Mouse (Mus musculus) urinary bladder, adult 18-20 months (tissue): ENCODE measurements around the gene Slc22a12.
A peak's percentile ranks its signal among the peaks of the same experiment; 100 is the strongest.

Source experiments
- DNase-seq, 2 experiments: peaks; one replicate each; pipeline ENCODE4 v3.0.0; 2022; ENCODE audit warnings: low spot score in 2 of 2, mixed read lengths in 2 of 2

The Slc22a12 gene

DNA sequence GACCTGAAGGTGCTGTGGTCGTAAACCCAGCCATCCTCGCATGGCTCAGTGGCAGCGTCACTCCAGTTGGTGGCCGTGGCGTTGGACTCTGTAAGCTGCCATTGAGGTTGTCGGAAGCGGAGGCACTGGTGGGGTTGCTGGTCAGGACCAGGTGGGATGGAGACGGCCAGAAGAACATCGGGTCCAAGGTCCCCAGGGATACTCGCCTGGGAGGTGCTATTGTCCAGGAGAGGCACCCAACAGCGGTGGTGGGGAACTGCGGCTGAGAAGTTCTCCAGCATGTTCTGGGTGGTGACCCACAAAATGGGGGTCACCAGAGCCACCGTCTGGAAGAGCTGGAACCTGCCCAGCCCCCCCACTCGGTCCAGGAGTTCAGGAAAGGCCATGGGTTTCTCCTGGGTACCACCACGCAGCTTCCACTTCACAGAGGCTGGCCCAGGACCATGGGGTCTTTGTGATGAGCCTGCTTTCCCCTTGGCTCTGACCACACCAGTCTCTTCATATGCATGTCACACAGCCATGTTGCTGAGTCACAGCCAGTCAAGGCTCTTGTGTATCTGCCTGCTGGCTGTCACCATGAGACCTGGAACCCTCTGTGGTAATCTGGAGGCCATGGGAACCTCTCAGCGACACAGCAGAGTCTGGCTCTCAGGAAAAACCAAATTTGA lies at the start of gene Slc22a12:
Slc22a12 (minus strand) TSS at position 666 of the 668 bp plus-strand sequence.
- DNase-seq: no peak

DNA sequence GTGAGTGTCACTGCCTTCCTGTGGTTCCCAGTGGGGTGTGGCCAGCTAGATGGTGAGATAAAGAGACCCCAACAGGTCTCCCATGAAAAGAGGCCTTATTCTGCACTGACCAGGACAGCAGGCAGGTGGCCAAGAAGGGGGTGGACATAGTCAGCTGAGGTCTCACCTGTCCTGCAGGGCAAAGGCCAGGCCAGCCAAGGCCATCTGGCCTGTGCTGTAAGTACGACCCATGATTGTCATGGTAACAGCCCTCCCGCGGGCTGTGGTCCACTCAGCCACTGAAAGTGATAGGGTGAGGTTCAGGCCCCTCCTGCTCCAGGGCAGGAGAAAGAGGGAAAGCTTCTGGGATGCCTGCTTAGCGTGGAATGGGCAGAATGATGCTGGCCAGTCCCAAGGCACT lies 29.2 kb upstream of the Slc22a12 start:
- DNase-seq: no peak

DNA sequence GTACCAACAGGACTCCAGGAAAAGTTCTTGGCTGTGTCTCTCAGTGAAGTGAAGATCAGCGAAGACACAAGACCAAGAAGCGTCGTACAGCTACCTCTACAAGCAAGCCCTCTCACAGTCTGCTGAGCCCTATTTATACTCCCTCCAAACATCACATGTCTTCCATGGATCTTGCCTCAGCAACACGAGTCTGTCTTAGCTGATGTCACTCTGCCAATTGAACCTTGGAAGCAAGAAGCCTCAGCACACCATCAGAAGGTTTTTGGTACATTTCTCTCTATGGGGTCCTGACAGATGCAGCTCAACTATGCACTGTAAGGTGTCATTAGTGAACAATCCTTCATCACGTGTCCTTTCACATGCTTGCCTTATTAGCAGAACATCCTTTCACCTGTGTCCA lies 28.6 kb upstream of the Slc22a12 start:
- DNase-seq: no peak

DNA sequence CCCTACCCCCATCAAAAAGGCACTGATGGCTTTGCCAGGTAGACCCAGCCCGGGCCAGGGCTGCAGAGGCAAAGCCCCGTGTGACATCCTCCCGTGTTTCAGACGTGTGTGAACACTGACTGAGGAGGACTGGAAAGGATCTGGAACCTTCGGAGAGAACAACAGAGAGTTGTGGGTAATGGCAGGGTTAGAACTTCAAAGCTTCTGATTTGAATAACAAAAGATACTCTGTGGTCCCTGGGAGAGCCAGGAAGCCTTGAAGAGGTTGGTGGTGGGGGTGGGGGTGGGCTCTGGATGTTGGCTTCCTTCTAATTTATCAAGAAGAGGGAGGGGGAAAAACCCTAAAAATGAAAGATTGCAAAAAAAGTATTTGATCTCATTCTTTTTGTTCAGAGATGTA lies 26.7 kb upstream of the Slc22a12 start:
- no peak for DNase-seq

DNA sequence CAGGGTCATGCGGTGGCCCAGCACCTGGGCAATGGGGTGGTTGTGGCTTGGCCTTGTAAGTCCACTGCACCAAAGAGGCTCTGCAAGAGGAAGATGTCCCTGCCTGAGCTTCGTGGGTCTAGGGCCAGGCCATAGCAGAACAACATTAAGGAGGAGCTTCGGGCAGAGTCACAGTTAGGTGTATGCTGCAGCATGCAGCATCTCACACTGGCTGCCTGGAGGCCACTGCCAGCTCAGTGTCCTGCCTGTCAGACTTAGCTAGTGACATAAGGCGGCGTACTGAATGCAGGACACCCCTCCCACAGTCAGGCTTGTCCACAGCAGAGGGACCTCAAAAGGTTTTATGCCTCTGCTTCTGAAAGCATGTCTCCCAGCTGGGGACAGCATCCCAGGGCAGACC lies 26.2 kb upstream of the Slc22a12 start:
- DNase-seq: no peak

DNA sequence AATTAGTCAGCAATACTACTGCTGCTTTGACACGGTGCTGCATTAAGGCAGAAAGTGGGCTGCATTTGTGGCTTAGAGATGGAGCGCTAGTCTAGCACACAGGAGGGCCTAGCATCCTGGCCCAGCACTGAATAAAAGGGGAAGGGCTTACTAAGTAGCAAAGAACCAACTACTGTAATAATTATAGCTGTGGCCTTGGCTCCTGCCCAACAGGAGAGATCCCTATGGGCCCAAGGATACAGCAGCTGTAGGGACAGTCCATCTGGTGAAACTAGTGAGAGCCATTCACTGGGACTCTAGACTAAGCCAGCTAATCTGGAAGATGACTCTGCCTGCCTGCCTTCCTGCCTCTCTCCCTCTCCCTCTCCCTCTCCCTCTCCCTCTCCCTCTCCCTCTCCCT lies 23.6 kb upstream of the Slc22a12 start:
- DNase-seq: no peak

DNA sequence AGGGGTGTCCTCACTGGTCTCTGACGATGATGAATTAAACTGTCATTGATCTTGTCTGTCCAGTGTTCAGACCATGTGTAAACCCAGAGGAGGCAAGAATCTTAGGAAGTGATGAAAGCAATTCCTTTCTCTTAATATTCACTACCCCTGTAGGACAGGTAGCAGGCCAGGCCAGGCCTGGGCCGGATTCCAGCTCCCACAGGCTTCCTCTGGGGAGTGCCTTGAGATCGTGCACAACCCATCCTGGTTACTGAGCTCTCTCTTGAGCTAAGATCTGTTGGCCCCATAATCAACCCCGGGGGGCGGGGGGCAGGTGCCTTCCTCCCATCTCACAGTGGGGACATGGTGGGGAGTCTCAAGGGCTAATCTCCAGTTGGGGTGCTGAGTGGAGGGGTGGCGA lies 22.3 kb upstream of the Slc22a12 start:
- DNase-seq: no peak

DNA sequence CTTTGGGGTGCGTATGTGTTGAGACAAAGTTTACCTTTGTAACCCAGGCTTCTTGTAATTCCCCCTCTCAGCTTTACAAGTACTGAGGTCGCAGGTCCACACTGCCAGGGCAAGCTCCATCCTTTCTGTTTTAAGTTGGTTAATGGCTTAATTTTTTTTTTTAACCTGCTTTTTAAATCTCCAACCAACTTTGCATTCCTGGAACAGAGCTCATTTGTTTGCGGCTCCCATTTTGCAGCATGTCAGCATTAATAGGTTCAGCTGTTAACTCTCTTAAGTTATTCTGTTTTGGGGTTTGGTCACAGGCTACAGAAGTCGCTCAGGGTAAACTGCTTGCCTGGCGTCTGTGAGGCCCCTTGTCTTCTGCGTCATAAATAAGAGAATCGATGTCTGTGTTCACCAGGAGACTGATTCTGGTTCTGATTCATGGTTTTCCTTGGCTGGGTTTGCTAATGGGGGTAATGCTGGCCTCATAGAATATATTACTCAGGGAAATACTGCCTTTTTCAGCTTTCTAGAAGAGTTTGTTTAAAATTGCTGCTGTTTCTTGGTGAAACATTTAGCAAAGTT lies 17.5 kb upstream of the Slc22a12 start:
- no peak for DNase-seq

DNA sequence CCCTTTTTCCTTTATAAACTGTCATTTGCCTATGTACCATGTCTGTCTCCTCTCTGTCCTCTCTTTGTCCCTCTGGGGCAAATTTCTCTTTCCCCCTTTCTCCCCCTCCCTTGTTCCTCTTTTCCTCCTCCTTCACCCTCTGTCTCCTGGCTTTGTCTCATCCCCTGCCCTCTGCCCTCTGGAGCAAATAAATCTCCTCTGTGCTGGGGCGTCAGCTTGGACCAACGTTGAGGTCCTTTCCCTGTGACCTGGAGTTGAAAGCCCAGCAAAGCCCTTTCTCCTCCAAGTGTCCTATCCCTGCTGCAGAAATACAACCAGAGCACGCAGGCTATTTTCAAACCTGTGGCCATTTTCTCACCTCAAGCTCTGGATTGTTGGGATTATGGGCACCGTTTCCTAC lies 16.7 kb upstream of the Slc22a12 start:
- no peak for DNase-seq

DNA sequence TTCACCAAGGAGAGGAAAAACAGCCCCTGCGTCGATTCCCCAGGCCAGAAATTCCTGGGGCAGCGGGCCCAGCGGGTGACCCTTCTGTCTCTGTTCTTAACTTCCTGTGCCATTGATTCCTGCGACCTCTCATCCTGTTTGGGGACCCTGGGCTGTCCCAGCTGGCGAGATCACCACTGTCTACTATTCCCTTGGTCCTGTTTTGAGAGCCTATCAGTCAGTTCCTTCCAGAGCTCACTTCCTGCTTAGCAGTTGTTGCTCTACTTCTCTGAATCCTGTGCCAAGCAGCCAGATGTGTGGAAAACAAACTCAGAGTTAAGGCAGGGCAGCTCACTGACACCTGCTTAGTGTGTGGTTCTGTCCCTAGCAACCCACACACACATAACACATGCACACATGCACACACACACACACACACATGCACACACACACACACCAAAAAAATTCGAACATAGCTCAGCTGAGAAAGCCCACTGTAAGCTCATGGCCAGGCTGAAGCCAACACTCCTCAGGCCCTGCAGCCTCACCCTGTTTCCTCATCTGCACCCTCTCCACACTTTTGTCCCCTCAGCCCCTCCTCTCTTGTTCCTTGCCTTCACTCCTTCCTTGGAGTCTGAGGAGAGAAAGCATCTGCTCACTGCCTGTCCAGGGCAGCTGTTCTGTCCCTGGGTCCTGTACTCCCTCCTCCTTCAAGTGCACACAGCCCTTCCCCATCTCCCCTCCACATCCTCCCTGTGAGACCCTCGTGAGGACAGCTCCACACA lies 11.2 kb upstream of the Slc22a12 start:
- no peak for DNase-seq

DNA sequence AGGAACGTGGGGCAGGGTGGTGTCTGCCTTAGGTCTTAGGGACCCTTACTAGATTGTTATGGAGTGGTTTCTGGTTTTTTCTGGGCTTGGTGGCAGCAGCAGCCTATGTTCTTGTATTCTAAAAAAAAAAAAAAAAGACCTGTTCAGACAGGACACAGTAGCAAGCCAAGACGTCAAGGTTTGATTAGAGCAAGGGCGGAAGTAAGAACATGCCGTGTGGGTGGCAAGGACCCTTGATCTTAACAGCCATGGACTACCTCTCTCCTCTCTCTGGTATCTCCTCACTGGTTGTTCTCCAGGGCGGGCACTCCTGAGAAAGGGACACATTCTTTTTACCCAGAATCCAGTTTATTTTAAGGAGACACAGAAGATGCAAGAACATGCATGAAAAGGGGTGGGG lies 10.3 kb upstream of the Slc22a12 start:
- DNase-seq: no peak

DNA sequence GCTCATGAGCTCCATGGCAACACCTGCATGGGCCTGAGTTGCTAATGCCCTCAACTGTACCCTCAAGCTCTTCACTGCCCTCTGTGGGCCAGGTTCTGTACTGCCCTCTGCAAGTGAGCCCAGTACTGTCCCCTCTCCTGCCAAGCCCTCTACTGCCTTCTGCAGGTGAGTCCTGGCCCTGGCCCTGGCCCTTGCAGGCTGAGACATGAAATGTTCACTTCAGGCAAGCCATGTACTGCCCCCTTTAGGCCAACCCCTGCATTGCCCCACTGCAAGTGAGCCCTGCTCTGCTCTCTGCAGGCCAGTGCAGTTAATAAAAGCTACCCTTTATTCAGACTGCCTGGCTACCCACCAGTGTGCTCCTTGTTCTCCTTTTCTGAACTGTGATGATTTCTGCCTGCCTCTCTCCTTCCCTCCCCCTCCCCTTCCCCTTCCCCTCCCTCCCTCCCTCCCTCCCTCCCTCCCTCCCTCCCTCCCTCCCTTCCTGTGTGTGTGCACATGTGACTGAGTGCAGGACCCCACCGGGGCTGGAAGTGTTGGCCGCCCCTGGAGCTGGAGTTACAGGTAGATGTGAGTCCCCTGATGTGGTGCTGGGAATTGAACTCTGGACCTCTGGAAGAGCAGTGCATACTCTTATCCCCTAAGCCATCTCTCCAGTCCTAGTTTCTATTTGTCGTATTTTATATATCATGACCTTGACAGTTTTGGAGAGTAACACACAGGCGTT lies 9.6 kb upstream of the Slc22a12 start:
- peak; percentile 44 to 57 for DNase-seq

DNA sequence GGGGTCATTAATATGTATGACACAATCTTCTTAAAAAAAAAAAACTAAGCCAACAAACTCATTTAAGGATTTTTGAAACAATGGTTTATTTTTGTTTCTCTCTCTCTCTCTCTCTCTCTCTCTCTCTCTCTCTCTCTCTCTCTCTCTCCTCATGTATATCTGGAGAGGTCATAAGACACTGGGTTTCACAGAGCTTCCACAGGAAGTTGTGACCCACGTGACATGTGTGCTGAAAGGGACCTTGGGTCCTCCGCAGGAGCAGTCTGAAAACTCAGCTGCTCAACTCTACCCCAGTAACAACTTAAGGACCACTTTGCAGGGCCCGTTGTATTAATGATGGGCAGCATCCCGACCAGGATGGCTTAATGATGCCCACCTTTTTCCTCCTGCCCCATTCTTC lies 8.4 kb upstream of the Slc22a12 start:
- no peak for DNase-seq

DNA sequence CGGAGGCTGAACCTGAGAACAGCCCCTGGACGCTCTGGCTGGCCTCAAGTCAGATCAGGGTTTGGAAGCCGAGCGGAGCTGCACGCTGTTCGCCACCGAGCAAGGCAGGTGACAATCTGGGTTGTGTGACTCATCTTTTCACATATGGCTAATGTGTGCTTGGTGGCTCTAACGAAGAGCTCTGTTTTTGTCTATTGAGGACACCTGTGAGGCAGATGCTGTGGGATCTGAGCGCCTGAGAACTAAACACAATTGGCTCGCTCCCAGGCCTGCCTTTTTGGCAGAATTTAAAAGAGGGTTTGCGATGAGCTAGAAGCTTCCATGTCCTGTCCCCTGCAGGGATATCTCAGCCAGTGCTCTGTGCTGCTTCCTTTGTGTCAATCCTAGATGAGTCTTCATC lies 6.7 kb upstream of the Slc22a12 start:
- DNase-seq: no peak

DNA sequence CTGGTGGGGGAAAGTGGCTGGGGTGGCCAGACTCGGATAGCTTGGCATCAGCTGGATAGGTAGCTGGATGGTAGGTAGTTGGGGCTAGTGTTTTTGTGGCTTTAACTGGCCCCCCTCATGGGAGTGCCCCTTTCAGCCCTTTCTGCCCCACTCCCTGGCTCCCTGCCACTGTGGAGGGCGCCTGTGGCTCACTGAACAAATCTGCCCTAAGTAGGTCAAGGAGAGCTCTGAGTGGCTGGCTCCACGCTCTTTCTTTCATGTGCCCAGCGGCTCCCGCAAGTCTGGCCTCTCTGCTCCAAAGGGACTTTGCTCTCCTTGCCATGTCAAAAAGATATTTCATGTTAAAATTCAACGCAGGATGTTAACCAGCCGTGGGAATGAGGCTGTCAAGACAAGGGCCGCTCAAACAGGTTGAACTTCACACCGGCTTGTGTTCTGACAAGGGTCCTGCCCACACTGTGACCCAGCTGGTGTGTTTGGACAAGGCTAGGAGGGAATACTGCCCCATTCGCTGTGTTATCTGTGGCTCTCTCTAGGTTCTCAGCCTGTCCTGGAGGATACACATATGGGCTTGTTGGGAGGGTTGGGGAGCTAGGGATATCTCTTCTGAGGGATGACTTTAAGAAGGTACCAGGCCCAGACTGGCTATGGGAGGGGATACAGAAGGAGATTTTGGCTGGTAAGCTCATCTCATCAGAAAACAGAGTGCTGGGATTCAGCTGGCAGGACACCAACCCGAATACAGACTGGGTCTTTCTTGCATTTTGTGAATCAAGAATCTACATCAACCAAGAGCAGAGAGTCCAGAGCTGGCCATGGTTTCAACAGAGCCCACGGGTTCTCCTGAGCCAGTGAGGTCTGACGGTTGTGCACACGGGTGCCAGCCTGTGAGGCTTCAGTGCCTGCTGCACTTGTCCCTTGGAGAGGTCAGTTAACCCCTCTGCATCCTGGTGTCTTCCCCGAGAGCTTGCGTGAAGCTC lies 5.9 kb upstream of the Slc22a12 start:
- no peak for DNase-seq

DNA sequence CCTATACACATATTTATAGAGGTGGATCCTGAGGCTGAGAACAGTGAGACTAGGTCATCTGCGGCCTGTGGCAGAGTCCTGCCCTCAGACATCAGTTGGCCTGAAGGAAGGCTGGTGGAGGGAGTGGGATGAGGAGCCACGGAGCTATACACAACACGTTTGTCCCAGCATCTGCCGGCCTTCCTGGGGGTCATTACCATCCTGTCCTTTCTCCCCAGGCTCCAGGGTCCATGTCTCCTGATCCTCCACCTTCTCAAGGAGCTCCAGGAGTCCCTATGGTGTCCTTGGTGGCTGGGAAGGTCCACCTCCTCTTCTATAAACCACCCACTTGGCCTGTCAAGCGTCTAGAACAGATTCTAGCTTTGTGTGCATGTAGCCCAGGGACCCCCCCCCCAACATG lies 5.0 kb upstream of the Slc22a12 start:
- DNase-seq: no peak

DNA sequence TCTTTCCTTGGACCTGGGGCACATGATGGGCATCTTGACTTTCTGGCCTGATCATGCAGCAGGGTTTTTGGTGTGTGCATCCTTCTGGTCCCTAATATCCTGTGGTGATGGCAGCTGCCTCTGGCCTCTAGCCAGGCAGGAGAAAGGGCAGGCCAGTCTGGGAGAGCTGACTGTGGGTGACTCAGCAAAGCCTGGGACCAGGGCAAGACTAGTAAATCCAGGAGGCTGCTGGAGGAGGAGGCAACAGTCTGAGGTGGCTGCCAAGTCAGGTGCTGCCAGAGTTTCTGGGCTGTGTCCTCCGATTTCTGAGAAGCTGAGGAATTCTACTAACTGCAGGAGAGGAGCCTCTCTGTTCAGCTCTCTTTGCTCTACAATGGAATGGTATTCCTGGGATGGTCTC lies 3.3 kb upstream of the Slc22a12 start:
- no peak for DNase-seq

DNA sequence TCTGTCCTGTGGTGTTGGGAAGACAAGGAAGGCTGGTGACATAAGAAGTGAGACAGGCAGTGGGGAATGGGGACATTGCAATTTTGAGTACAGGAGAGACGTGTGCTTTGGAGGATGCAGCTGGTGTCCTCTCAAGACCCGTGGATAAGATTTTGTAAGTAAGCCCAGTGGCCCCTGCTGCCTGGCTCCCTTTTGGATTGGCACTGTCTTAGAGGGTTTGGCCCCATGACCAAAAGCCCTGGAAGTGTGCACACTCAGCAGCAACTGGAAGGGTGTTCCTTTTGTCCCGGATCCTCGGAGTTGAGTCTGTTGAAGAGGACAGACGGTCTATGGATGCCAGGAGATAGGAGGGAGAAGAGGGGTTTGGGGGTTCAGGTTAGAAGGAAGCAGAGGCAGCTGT lies 2.6 kb upstream of the Slc22a12 start:
- DNase-seq: no peak

DNA sequence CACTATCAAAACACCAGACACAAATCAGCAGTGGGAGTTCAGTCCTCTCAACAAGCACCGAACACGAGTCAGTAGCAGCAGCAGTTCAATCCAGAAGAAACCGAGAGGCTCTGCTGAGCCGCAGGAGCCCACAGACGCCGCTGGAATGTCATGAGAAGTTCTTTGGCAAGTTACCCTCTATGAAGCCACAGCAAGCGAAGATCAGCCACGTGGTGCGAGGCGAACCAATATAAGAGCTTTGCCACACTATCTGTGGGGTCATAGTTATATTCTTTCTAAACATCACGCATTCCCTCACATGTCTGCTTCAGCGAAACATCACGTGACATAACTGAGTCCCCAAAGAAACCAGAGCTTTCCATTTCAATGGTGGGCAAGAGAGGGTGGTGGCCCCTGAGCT lies 1.9 kb upstream of the Slc22a12 start:
- DNase-seq: no peak

DNA sequence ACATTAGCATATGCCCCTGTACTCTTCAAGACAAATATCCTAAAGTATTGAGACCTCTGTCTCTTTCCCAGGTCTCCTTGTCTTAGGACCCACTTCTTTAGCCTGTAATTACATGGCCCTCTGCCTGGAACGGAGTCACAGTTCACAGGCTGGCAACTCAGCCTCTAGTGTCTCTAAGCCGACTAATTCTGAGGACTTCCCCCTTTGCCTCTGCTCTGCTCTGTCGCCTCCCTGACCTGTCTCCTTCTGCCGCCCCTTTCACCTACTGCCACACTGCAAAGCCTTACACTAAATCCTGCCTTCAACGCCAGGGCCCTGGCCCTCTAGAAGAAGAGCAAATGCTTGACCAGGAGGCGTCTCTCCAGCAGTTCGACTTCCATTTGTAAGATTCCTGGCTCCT lies 686 bp upstream of the Slc22a12 start:
- no peak for DNase-seq

DNA sequence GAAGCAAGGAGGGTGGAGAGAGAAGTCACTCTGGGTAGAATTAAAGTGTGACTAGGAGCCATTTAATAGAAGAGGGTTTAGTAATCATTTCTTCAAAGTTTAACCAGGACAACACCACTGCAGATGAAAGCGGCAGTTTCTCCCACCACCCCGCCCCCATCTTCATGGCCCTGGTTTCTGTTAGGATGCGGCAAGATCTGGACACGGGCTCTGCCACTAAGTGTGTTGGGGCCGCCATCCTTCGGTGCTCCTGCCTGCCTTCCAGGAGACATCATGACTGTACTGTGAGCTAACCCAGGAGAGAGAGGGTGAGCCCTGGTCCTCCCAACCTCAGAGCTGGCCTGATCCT lies 177 bp upstream of the Slc22a12 start:
- no peak for DNase-seq

DNA sequence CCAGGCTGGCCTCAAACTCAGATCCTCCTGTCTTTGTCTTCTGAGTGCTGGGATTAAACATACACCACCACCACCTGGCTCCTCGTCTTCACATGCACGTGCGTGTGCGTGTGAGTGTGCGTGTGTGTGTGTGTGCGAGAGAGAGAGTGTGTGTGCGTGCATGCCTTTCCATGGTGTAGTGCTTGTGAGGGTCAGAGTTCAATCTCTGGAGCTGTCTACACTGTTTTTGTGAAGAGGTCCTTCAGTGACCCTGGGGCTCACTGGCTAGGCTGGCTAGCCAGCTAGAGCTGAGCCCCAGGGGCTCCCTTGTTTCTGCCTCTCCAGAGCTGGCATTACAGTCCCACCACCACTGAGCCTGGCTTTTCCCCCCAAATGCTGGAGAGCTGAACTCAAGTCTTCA lies 1.3 kb downstream of the Slc22a12 start:
- DNase-seq: no peak
